Mouse (Mus musculus): Measurements from ENCODE around the gene 4922502D21Rik. TPM values are rescaled to one million over a fixed set of nuclear protein-coding genes. Genes with fewer than 3 reads are reported as not detected.

Gene 4922502D21Rik
- total RNA-seq, 4 experiments from 2014 or later: not detected

DNA sequence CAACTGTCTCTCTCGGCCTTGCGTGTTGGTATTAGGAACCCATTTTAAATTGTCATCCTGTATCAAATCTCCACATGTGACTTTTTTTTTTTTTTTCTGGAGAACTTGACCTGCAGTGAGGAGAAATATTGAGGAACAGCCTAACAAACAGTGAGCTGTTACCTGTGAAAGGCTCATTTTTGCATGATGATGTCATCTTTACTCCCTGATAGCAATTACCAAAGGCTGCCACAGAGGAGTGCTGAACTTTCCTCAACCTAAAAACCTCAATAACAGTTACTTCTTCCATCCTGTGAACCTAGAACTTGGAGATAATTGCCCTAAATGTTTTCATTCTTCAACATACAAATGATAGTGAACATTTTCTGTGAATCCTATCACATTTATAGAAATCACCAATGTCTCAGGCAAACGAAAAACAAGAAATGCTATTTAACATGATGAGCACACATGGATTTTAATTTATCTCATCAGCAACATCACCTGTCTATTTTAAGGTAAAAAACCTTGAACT is 16.9 kb downstream of the 4922502D21Rik start:
- DNase-seq (ENCODE audit: low spot score in 2 of 2): no peak

DNA sequence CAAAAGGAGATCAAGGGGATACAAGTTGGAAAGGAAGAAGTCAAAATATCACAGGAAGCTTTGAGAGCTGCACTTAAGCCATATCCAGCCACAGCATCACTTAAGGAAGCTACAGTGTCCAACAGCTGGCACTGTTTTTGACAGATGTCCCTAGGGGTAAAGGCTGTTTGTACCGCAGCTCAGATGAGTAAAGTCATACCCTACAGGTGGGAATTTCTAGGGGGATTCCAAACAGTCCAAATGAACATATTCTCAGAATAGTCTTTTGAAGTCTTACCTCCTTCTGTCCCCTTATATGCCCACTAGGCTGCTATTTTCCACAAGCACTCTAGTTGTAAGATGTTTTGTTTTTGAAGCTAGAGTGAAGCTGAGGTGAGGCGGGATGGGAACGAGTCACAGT is 19.1 kb downstream of the 4922502D21Rik start:
- DNase-seq (ENCODE audit: low spot score in 2 of 2): no peak

DNA sequence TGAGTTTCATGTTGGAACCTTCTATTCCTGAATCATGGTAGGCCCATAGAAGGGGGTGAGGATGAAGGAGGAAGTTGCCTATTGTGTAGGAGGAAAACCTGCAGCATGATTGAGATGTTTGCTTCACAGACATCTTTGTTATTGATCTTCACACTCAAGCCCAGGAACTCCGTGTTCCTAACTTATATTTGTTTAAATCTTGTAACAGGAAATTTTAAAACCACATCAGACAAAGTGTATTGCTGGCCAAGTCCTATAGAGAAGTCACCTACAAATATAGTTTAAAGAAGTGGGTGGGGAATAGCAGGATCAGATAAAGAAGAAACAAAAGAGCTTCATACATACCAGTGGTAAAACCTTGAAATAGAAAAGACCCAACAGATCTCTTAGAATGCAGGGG is 27.4 kb downstream of the 4922502D21Rik start:
- DNase-seq (ENCODE audit: low spot score in 2 of 2): no peak

DNA sequence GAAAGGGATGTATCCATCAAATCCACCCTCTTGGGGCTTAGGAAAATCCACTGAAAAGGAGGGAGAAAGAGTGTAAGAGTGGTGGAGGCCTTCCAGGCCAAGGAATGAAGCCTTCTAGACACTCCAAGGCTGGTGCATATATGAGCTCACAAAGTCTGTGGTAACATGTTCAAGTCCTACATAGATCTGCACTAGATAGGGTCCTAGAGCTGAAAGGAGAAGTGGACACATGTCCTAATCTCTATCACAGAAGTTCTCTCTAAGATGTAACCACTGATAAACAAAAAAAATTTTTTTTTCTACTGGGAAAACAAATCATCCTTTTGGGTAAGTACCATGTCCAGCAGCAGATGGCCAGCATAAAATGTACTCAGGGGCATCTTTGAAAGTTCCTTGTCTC is 42.9 kb downstream of the 4922502D21Rik start:
- no peak for DNase-seq (ENCODE audit: low spot score in 2 of 2)

DNA sequence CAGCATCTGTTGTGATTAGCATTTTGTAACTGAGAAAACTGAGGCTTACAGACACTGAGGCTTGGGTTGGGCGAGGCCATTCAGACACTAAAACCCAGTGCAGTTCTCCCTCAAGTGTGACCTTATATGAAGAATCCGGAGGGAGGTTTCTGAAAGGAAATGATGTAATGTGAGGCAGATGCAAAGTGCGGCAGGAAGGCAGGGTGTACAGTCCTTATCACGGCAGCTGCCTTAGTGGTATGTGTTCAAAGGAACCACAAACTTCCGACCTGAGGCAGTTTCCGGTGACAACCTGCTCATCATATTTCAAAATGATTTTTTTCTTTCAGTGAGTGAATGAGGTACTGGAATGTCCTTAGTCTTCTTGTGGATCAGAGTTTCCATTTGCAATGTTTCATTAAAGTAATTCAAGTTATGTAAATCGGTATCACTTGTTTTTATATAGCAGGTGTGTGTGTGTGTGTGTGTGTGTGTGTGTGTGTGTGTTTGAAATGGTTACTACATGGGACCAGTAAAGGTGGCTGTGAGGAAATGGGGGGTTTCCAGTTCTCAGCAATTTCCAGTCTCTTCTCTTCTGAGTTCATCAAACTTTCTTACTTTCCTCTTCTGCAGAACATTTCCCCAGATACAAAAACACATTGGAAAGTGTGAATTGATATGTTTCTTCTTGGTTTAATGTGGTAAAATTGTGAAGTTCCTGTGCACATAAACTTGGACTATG is 47.1 kb downstream of the 4922502D21Rik start:
- no peak for DNase-seq (ENCODE audit: low spot score in 2 of 2)

DNA sequence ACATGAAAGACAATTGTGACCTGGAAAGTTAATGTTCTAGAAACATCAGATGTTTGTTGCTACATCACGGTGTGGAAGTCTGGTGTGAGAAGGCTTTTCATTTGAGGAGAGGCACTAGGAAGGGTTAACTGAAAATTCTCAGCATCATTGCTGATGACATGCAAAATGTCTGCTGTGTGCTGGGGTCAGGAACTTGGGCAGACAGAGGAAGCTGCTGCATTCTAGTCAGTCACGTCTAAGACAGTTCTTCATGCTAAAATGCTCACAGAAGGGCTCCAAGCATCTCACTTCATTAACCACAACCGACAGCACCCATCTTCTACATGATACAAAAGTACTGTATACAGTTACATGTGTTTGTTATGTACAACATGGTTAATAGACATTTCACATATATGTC is 48.3 kb downstream of the 4922502D21Rik start:
- no peak for DNase-seq (ENCODE audit: low spot score in 2 of 2)

DNA sequence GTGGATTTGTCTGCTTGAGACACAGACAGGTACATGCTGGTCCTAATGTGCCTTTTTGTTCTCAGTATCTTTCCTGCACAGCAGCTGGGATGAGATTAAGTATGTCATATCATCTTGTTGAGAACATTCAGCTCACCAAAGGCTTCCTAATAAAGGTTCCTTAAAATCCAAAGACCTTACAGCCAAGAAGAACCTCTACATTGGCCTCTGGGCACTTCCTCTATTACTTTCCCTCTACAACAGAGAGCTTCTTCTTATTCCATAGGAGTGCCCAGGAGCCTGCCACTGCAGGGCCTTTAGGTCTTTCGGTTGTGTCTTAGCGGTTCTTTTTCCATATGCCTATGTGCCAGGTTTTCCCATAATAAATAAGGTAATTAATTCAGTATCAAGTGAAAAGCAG is 55.1 kb downstream of the 4922502D21Rik start:
- DNase-seq (ENCODE audit: low spot score in 2 of 2): no peak

DNA sequence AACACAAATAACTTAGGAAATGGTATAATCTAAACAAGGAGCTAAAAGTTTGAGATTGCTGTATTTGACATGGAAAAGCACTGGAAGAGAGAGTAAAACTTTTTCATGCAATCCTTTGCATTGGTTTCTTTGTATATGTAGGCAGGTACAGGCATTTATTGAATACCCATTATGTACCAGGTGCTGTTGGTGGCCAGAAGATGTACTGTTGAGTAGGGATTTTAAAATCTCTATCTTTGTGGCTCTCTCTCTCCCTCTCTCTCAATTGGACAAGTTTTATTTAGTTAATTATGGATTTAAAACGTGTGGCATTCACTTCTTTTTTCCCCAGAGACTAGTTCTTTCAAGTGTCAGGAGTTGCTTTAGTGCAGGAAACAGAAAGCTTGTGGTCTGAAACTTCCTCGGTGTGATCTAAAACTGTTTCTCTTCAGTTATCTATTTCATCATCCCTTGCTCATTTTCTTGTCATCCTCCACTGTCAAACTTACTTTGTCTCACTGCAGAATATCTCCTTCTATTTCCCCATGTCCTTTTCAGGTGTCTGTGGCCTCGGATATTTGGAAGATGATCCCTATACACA is 55.9 kb downstream of the 4922502D21Rik start:
- DNase-seq (ENCODE audit: low spot score in 2 of 2): no peak

DNA sequence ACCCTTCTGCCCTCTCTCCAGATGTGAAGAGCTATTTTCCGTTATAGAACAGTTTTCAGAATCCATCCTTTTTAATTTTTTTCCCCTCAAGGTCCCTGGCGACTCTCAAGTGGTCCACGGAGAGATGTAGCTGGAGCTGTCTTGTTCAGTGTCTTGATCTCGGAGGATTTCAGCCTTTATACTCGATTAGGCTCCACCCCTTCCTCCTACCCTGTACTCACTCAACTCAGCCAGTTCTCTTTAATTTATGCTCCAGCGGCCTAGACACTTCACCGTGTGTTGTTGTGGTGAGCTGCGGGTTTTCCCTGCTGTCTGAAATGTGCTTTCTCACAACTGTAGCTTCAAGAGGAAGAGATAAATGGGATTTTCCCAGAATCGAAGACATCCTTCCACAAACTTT is 56.4 kb downstream of the 4922502D21Rik start, which contains the start of gene Cd69:
Gene Cd69, minus strand, starts transcription at position 217 of the 400 bp plus-strand sequence.
- DNase-seq (ENCODE audit: low spot score in 2 of 2): no peak

DNA sequence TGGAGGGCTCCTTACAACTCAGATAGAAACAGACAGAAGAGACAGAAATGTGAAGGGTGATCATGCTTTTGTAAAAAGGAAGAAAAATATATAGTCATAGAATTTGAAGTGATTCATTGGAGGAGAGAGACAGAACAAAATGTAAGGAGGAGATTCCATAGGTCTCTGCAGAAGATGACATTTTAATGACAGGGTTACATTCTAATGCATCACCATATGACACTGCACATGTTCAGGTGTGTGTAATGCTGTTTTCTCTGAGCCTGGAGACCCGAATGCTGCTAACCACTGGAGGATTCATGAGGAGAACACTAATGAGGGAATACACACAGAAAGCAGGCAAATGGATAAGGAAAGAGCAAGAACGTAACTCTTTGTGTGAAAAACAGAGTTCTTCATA is 57.1 kb downstream of the 4922502D21Rik start:
- no peak for DNase-seq (ENCODE audit: low spot score in 2 of 2)

DNA sequence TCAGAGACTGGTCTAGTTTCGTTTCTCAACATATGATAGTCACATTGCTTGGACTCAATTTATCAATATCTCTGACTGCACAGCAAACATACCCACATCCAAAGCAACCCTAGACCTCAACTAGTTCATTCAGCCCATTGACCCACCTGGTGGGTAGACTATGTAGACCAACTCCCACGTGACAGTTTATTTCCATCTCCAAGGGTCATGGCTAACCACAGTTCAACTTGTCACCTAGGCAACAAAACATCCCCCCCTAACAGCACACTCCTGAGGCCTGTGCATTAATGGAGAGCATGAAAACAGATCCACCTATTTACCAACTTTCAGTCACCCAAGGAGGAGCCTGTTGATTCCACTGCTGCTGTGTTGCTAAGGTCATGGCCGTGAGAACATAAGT is 57.9 kb downstream of the 4922502D21Rik start:
- no peak for DNase-seq (ENCODE audit: low spot score in 2 of 2)

Other genes with a start within 250 kb of the 4922502D21Rik start
- under 1 TPM; 0.29 to 0.75 (median 0.37) TPM for gene Clec2e, start 230.9 kb downstream of the 4922502D21Rik start, total RNA-seq (2022)
- 10 to 100 TPM; 60.1 to 87.3 (median 74.7) TPM for gene Clec2d, start 151.2 kb downstream of the 4922502D21Rik start, total RNA-seq (2022)
- not detected for gene Cd69, start 56.4 kb downstream of the 4922502D21Rik start, total RNA-seq (2022)
- under 1 TPM in 3 of 4 experiments, not detected in 1; 0.13 to 0.61 (median 0.22) TPM for gene Clec12a, start 10.9 kb upstream of the 4922502D21Rik start, total RNA-seq (2022)
- gene Clec12b, start 54.1 kb upstream of the 4922502D21Rik start, total RNA-seq (2022): not detected
- gene Clec1b, start 65.5 kb upstream of the 4922502D21Rik start, total RNA-seq (2022): not detected
- not detected for gene Clec9a, start 77.1 kb upstream of the 4922502D21Rik start, total RNA-seq (2022)
- gene Clec1a, start 120.2 kb upstream of the 4922502D21Rik start, total RNA-seq (2022): 1 to 10 TPM; 1.5 to 4.4 (median 2.0) TPM
- under 1 TPM in 1 of 4 experiments, not detected in 3; 0.48 TPM for gene Olr1, start 175.4 kb upstream of the 4922502D21Rik start, total RNA-seq (2022)
- gene Tmem52b, start 180.8 kb upstream of the 4922502D21Rik start, total RNA-seq (2022): not detected
- gene Gabarapl1, start 201.4 kb upstream of the 4922502D21Rik start, total RNA-seq (2022): 10 to 100 TPM; 69.2 to 94.1 (median 86.7) TPM
- gene Klre1, start 246.1 kb upstream of the 4922502D21Rik start, total RNA-seq (2022): not detected

Measured in gastrocnemius, adult 8-10 months (tissue).